Mouse (Mus musculus): ENCODE measurements around the gene Fnip2. TPM values are rescaled to one million over a fixed set of nuclear protein-coding genes. Genes with fewer than 3 reads are reported as not detected.

Fnip2 gene
- total and polyA plus RNA-seq, 3 experiments, result 4.2 to 28.1 (median 12.2) TPM

- WGBS, result 84% methylated on average over 2 of the region's 2 CpGs
- no peak overlapping the region for H3K27ac ChIP-seq
- H3K4me1 ChIP-seq (ENCODE audit: control insufficient read depth, insufficient read depth, low read length), result peaks cover 3% of the 10 kb centered on the region
- no peaks in the 10 kb centered on the region for H3K79me2 ChIP-seq (replicated peaks; ENCODE audit: control insufficient read depth, insufficient read depth, low read length)
- peaks cover 6% of the 10 kb centered on the region; the same call in 1 of the 2 replicates for H3K36me3 ChIP-seq (ENCODE audit: control insufficient read depth, insufficient read depth, low read length)
- H3K9ac ChIP-seq (ENCODE audit: low read depth, low read length), result no peak overlapping the region
- no peak for TF ChIP-seq EP300 (IDR thresholded peaks at IDR 0.05; ENCODE audit: insufficient read depth, low read depth, low read length)
- no peak for TF ChIP-seq CTCF (IDR thresholded peaks at IDR 0.05)
- no peak for TF ChIP-seq POLR2A (IDR thresholded peaks at IDR 0.05; ENCODE audit: insufficient read depth, low read depth, low read length)
- H3K27me3 ChIP-seq (ENCODE audit: control insufficient read depth, insufficient read depth, low read length), result no peaks in the 10 kb centered on the region
- no peak overlapping the region for H3K4me3 ChIP-seq
- intact Hi-C loops (cut with DNase I), result loop anchor here (2.0 to 5.0 kb wide), 2 partner anchors 21 to 72 kb away; no protein-coding TSS in a partner anchor
- no peak for DNase-seq
These were observed 22.1 kb upstream of the Fnip2 start for GRCm38 (mm10) chr3:79589671-79590070.

- H3K79me2 ChIP-seq (replicated peaks; ENCODE audit: control insufficient read depth, insufficient read depth, low read length), result no peaks in the 10 kb centered on the region
These were observed 19.2 kb upstream of the Fnip2 start for GRCm38 (mm10) chr3:79586804-79587203.

GRCm38 (mm10) chr3:79579891-79580575 is 12.4 kb upstream of the Fnip2 start:
- Histone ChIP-seq H3K36me3 (ENCODE audit: control insufficient read depth, insufficient read depth, low read length) (no peaks in the 10 kb centered on the region), H3K4me3 (no peak overlapping the region), H3K27me3 (ENCODE audit: control insufficient read depth, insufficient read depth, low read length) (no peaks in the 10 kb centered on the region), H3K9ac (ENCODE audit: low read depth, low read length) (no peak overlapping the region), H3K4me1 (ENCODE audit: control insufficient read depth, insufficient read depth, low read length) (no peaks in the 10 kb centered on the region), H3K79me2 (replicated peaks; ENCODE audit: control insufficient read depth, insufficient read depth, low read length) (no peaks in the 10 kb centered on the region), H3K27ac (no peak overlapping the region)
- no peak for TF ChIP-seq CTCF (IDR thresholded peaks at IDR 0.05)
- no peak for TF ChIP-seq EP300 (IDR thresholded peaks at IDR 0.05; ENCODE audit: insufficient read depth, low read depth, low read length)
- TF ChIP-seq POLR2A (IDR thresholded peaks at IDR 0.05; ENCODE audit: insufficient read depth, low read depth, low read length), result no peak
- DNase-seq, result no peak
- WGBS, result 71% methylated on average over 5 of the region's 5 CpGs
- intact Hi-C loops (cut with DNase I), result no loop called here

More at GRCm38 (mm10) chr3:79586804-79587203, 19.2 kb upstream of the Fnip2 start:
- 4% methylated on average over 6 of the region's 6 CpGs for WGBS
- Histone ChIP-seq H3K4me3 (no peak overlapping the region), H3K36me3 (ENCODE audit: control insufficient read depth, insufficient read depth, low read length) (no peaks in the 10 kb centered on the region), H3K9ac (ENCODE audit: low read depth, low read length) (no peak overlapping the region), H3K27me3 (ENCODE audit: control insufficient read depth, insufficient read depth, low read length) (no peaks in the 10 kb centered on the region), H3K27ac (no peak overlapping the region), H3K4me1 (ENCODE audit: control insufficient read depth, insufficient read depth, low read length) (peaks cover 3% of the 10 kb centered on the region)
- DNase-seq, result peak; percentile 87 to 91
- intact Hi-C loops (cut with DNase I), result loop anchor here (1.0 to 5.0 kb wide), 6 partner anchors 70 to 628 kb away; partner anchors contain the start of gene Rapgef2
- TF ChIP-seq POLR2A (IDR thresholded peaks at IDR 0.05; ENCODE audit: insufficient read depth, low read depth, low read length), result no peak
- TF ChIP-seq EP300 (IDR thresholded peaks at IDR 0.05; ENCODE audit: insufficient read depth, low read depth, low read length), result peak; percentile 92

GRCm38 (mm10) chr3:79578164-79578563 is 10.6 kb upstream of the Fnip2 start:
- WGBS, result 87% methylated on average over 6 of the region's 6 CpGs
- H3K4me3 ChIP-seq, result no peak overlapping the region
- H3K36me3 ChIP-seq (ENCODE audit: control insufficient read depth, insufficient read depth, low read length), result no peaks in the 10 kb centered on the region
- H3K27me3 ChIP-seq (ENCODE audit: control insufficient read depth, insufficient read depth, low read length), result no peaks in the 10 kb centered on the region
- DNase-seq, result no peak
- no peak overlapping the region for H3K9ac ChIP-seq (ENCODE audit: low read depth, low read length)
- H3K79me2 ChIP-seq (replicated peaks; ENCODE audit: control insufficient read depth, insufficient read depth, low read length), result no peaks in the 10 kb centered on the region
- intact Hi-C loops (cut with DNase I), result no loop called here
- no peak overlapping the region for H3K27ac ChIP-seq
- H3K4me1 ChIP-seq (ENCODE audit: control insufficient read depth, insufficient read depth, low read length), result no peaks in the 10 kb centered on the region
- TF ChIP-seq CTCF (IDR thresholded peaks at IDR 0.05) (no peak), POLR2A (IDR thresholded peaks at IDR 0.05; ENCODE audit: insufficient read depth, low read depth, low read length) (no peak), EP300 (IDR thresholded peaks at IDR 0.05; ENCODE audit: insufficient read depth, low read depth, low read length) (no peak)

GRCm38 (mm10) chr3:79577606-79578005 is 10.0 kb upstream of the Fnip2 start:
- Histone ChIP-seq H3K27me3 (ENCODE audit: control insufficient read depth, insufficient read depth, low read length) (no peaks in the 10 kb centered on the region), H3K27ac (no peak overlapping the region), H3K4me3 (no peak overlapping the region), H3K79me2 (replicated peaks; ENCODE audit: control insufficient read depth, insufficient read depth, low read length) (no peaks in the 10 kb centered on the region), H3K9ac (ENCODE audit: low read depth, low read length) (no peak overlapping the region), H3K36me3 (ENCODE audit: control insufficient read depth, insufficient read depth, low read length) (no peaks in the 10 kb centered on the region), H3K4me1 (ENCODE audit: control insufficient read depth, insufficient read depth, low read length) (no peaks in the 10 kb centered on the region)
- 58% methylated on average over 6 of the region's 6 CpGs for WGBS
- no peak for DNase-seq
- intact Hi-C loops (cut with DNase I), result no loop called here
- TF ChIP-seq EP300 (IDR thresholded peaks at IDR 0.05; ENCODE audit: insufficient read depth, low read depth, low read length), result no peak
- no peak for TF ChIP-seq CTCF (IDR thresholded peaks at IDR 0.05)
- TF ChIP-seq POLR2A (IDR thresholded peaks at IDR 0.05; ENCODE audit: insufficient read depth, low read depth, low read length), result no peak

- no peak overlapping the region for H3K27ac ChIP-seq
- H3K4me3 ChIP-seq, result no peak overlapping the region
- H3K27me3 ChIP-seq (ENCODE audit: control insufficient read depth, insufficient read depth, low read length), result no peaks in the 10 kb centered on the region
- no peaks in the 10 kb centered on the region for H3K79me2 ChIP-seq (replicated peaks; ENCODE audit: control insufficient read depth, insufficient read depth, low read length)
- DNase-seq, result no peak
- 29% methylated on average over 5 of the region's 5 CpGs for WGBS
- TF ChIP-seq CTCF (IDR thresholded peaks at IDR 0.05), result no peak
- TF ChIP-seq POLR2A (IDR thresholded peaks at IDR 0.05; ENCODE audit: insufficient read depth, low read depth, low read length), result no peak
- TF ChIP-seq EP300 (IDR thresholded peaks at IDR 0.05; ENCODE audit: insufficient read depth, low read depth, low read length), result no peak
- no peaks in the 10 kb centered on the region for H3K4me1 ChIP-seq (ENCODE audit: control insufficient read depth, insufficient read depth, low read length)
- H3K9ac ChIP-seq (ENCODE audit: low read depth, low read length), result no peak overlapping the region
- H3K36me3 ChIP-seq (ENCODE audit: control insufficient read depth, insufficient read depth, low read length), result no peaks in the 10 kb centered on the region
- intact Hi-C loops (cut with DNase I), result no loop called here
These were observed 9.3 kb upstream of the Fnip2 start for GRCm38 (mm10) chr3:79576865-79577264.
